Mouse (Mus musculus) brain, embryonic 14.5 days (tissue): ENCODE data around the gene Parp3.

Source experiments
- CTCF ChIP-seq: fragments of 200-500 bp; IDR thresholded peaks from 2 replicates; pipeline ENCODE4 v1.5.1; 2012; ENCODE audit warnings: inconsistent platforms, mild to moderate bottlenecking, moderate library complexity, borderline replicate concordance; ENCODE audit not compliant: insufficient read depth, insufficient read length; ENCODE audit errors: extremely low read depth
- POLR2A ChIP-seq: fragments of 200-500 bp; IDR thresholded peaks from 2 replicates; pipeline ENCODE4 v1.6.1; 2012; ENCODE audit warnings: mild to moderate bottlenecking, inconsistent platforms, borderline replicate concordance; ENCODE audit not compliant: poor library complexity, insufficient read depth, insufficient read length, severe bottlenecking; ENCODE audit errors: extremely low read depth

GRCm38 (mm10) chr9:106430015-106430264, 46.8 kb downstream of the Parp3 start:
- no peak for TF ChIP-seq CTCF
- TF ChIP-seq POLR2A: no peak
